Mouse (Mus musculus) embryonic fibroblast, embryonic 13.5 days (primary cell): Measurements from ENCODE around the gene Nalcn.

Source experiments
- CTCF ChIP-seq: IDR thresholded peaks from 2 replicates; pipeline ENCODE4 v1.5.1; 2011; ENCODE audit warnings: mild to moderate bottlenecking, control low read depth, low read length, moderate library complexity, borderline replicate concordance; ENCODE audit not compliant: insufficient read depth
- POLR2A ChIP-seq: IDR thresholded peaks from 2 replicates; pipeline ENCODE4 v1.6.1; 2011; ENCODE audit warnings: low read depth, mild to moderate bottlenecking, control low read depth, low read length, moderate library complexity

DNA sequence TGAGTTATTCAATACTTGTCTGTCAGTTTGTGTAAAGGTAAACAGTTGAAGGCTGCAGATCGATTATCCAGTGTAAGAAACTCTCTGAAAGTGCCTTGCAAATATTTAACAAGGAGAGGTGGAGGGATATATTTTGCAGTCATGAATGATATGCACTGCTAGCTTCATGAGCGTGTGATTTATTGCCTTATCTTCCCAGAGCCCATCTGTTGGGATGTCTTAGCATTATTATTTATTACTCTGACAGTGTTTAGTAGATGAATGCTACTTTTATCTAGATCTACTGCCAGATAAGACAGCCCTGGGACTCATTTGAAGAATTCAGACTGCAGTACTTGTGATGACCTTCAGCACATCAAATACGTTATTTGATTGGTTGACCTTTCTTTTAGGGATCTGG is 31.7 kb downstream of the Nalcn start:
- TF ChIP-seq POLR2A (no peak), CTCF (no peak)
